9 mouse cellular contexts compared by ENCODE assay signal in genomic region chr7:80849710-80850109, GRCm38 (mm10). TPM values are rescaled to one million over a fixed set of nuclear protein-coding genes. Genes with fewer than 3 reads are reported as not detected.
DNase-seq lines count a peak whose midpoint lies in the region; ATAC-seq and TF ChIP-seq lines count a peak whose summit lies in the region.
"Had no signal": no experiment of that assay in that cellular context is flagged by ENCODE, and none has a peak within 500 bp of the region (broad histone marks: within the 10 kb centered on the region; RNA-seq: fewer than 3 reads in every experiment).

No protein-coding gene starts in this region.

- no peaks in the 10 kb centered on the region for H3K9me3 ChIP-seq in ES-E14 (ENCODE audit: control insufficient read depth, insufficient read depth, low read depth, low read length)
- no peaks in the 10 kb centered on the region for H3K9me3 ChIP-seq in heart, embryonic 10.5 days
- H3K9me3 ChIP-seq in midbrain, embryonic 14.5 days (ENCODE audit: control insufficient read depth, low read length) = no peaks in the 10 kb centered on the region

- no peaks in the 10 kb centered on the region for H3K27me3 ChIP-seq in heart, embryonic 10.5 days (ENCODE audit: insufficient read depth, poor library complexity, severe bottlenecking)
- no peaks in the 10 kb centered on the region for H3K27me3 ChIP-seq in midbrain, embryonic 14.5 days (ENCODE audit: control insufficient read depth, insufficient read depth, low read length)

- no peaks in the 10 kb centered on the region for H3K36me3 ChIP-seq in ES-E14 (ENCODE audit: control insufficient read depth, insufficient read depth, low read length, poor library complexity, severe bottlenecking)
- H3K36me3 ChIP-seq in heart, embryonic 10.5 days = no peaks in the 10 kb centered on the region
- H3K36me3 ChIP-seq in midbrain, embryonic 14.5 days (ENCODE audit: control insufficient read depth, insufficient read depth, low read length) = no peaks in the 10 kb centered on the region

- peak; percentile 31; the same call in 1 of the 2 replicates for ATAC-seq in midbrain, embryonic 14.5 days (ENCODE audit: low FRiP score, low TSS enrichment)

- no peak overlapping the region for H3K27ac ChIP-seq in ES-E14 (ENCODE audit: insufficient read depth, low read depth, low read length, poor library complexity, severe bottlenecking)
- H3K27ac ChIP-seq in heart, embryonic 10.5 days = peak overlapping the region; percentile 71
- no peak overlapping the region for H3K27ac ChIP-seq in midbrain, embryonic 14.5 days (replicated peaks; ENCODE audit: low read depth, low read length)

- no peak overlapping the region for H3K9ac ChIP-seq in ES-E14 (ENCODE audit: insufficient read depth, low read depth, low read length, poor library complexity, severe bottlenecking)
- no peak overlapping the region for H3K9ac ChIP-seq in midbrain, embryonic 14.5 days (replicated peaks; ENCODE audit: low read length)

- peak; percentile 40 for DNase-seq in kidney, adult 18-20 months
- DNase-seq in kidney, adult 11 months = no peak
- no peak for DNase-seq in ES-E14 (ENCODE audit: low read depth, low spot score)
- peak; percentile 34 to 56 for DNase-seq in cerebellum, postnatal 25 days
- peak; percentile 89 for DNase-seq in heart, embryonic 10.5 days (ENCODE audit: low spot score)
- DNase-seq in kidney, postnatal 14 days = peak; percentile 70
- peak; percentile 85 for DNase-seq in midbrain, embryonic 14.5 days
- no peak for DNase-seq in urinary bladder, postnatal 10 days (ENCODE audit: low spot score)

- peaks cover 2% of the 10 kb centered on the region in 2 experiments; a peak in 2 of 4 replicates for H3K4me1 ChIP-seq in ES-E14 (ENCODE audit: control insufficient read depth in 2 of 2, insufficient read depth in 2 of 2, low read length in 2 of 2, poor library complexity in 1 of 2)
- H3K4me1 ChIP-seq in heart, embryonic 10.5 days = peaks cover 5% of the 10 kb centered on the region
- no peaks in the 10 kb centered on the region for H3K4me1 ChIP-seq in midbrain, embryonic 14.5 days (ENCODE audit: control insufficient read depth, insufficient read depth, low read length)

- 24% methylated on average over 4 of the region's 4 CpGs for WGBS in heart, embryonic 10.5 days
- 25% methylated on average over 4 of the region's 4 CpGs for WGBS in midbrain, embryonic 14.5 days

- H3K4me3 ChIP-seq in ES-E14 (ENCODE audit: insufficient read depth in 1 of 2, low read depth in 1 of 2, low read length in 2 of 2, poor library complexity in 1 of 2, severe bottlenecking in 1 of 2) = no peak overlapping the region
- H3K4me3 ChIP-seq in heart, embryonic 10.5 days = no peak overlapping the region
- H3K4me3 ChIP-seq in midbrain, embryonic 14.5 days (replicated peaks; ENCODE audit: low read depth, low read length) = no peak overlapping the region
- H3K4me3 ChIP-seq: erythroblast, embryonic 14.5 days had no signal

- no peak overlapping the region for H3K4me2 ChIP-seq in midbrain, embryonic 14.5 days (ENCODE audit: low read length)

- in situ Hi-C loops in ES-E14 (cut with MboI; ENCODE audit: low sequenced_read_pairs in 2 of 2, unreplicated experiment in 2 of 2) = loop anchor here (10.0 kb wide), 1 partner anchor 115 kb away; no protein-coding TSS in a partner anchor

TF ChIP-seq in ES-E14, 5 proteins besides CTCF, POLR2A, EP300 and RAD21:
- TF ChIP-seq ZNF384 (IDR thresholded peaks at IDR 0.05; ENCODE audit: low read depth, low read length) = no peak
- TF ChIP-seq MAFK (IDR thresholded peaks at IDR 0.05; ENCODE audit: insufficient read depth, low read depth, low read length) = no peak
- no peak for TF ChIP-seq CHD2 (IDR thresholded peaks at IDR 0.05; ENCODE audit: low read depth, low read length)
- peak; percentile 89 for TF ChIP-seq ZC3H11A (IDR thresholded peaks at IDR 0.05; ENCODE audit: borderline replicate concordance, low read depth, low read length)
TF ChIP-seq in ES-E14: peak in this region for 1.

RNA-seq across cellular contexts. Expression of gene Zscan2, which starts 11.0 kb away (rescaled TPM):
- 2.3 and 2.4 TPM in 2 replicates for total RNA-seq in ES-E14 (2012; rRNA removed)
- 2.3 and 2.5 TPM in 2 replicates for polyA plus RNA-seq in heart, embryonic 10.5 days (2016; fragmentation: Nextera tagmentation; extraction: Ambion mirVana)
- polyA plus RNA-seq in midbrain, embryonic 14.5 days (2014; fragmentation: Nextera tagmentation; extraction: Ambion mirVana) = 5.8 and 7.1 TPM in 2 replicates

RNA-seq across cellular contexts. Expression of gene Iqgap1, which starts 23.9 kb away (rescaled TPM):
- 135 and 170 TPM in 2 replicates for total RNA-seq in ES-E14 (2012; rRNA removed)
- polyA plus RNA-seq in heart, embryonic 10.5 days (2016; fragmentation: Nextera tagmentation; extraction: Ambion mirVana) = 37.7 and 39.5 TPM in 2 replicates
- polyA plus RNA-seq in midbrain, embryonic 14.5 days (2014; fragmentation: Nextera tagmentation; extraction: Ambion mirVana) = 14.0 and 22.3 TPM in 2 replicates

RNA-seq across cellular contexts. Expression of gene Wdr73, which starts 51.4 kb away (rescaled TPM):
- total RNA-seq in ES-E14 (2012; rRNA removed) = 38.2 and 41.5 TPM in 2 replicates
- 27.1 and 39.6 TPM in 2 replicates for polyA plus RNA-seq in heart, embryonic 10.5 days (2016; fragmentation: Nextera tagmentation; extraction: Ambion mirVana)
- polyA plus RNA-seq in midbrain, embryonic 14.5 days (2014; fragmentation: Nextera tagmentation; extraction: Ambion mirVana) = 32.8 and 36.1 TPM in 2 replicates

RNA-seq across cellular contexts. Expression of gene Nmb, which starts 55.2 kb away (rescaled TPM):
- 17.4 and 23.2 TPM in 2 replicates for total RNA-seq in ES-E14 (2012; rRNA removed)
- polyA plus RNA-seq in heart, embryonic 10.5 days (2016; fragmentation: Nextera tagmentation; extraction: Ambion mirVana) = 4.9 and 6.5 TPM in 2 replicates
- 8.5 and 9.0 TPM in 2 replicates for polyA plus RNA-seq in midbrain, embryonic 14.5 days (2014; fragmentation: Nextera tagmentation; extraction: Ambion mirVana)
- polyA plus RNA-seq: erythroblast, embryonic 14.5 days had no signal

Comparison
In these comparisons a context has a peak if more than half of its experiments do, and no peak if none do; other contexts are left out.
1. DNase-seq: peak in kidney, adult 18-20 months (single experiment), cerebellum, postnatal 25 days (2 of 2), heart, embryonic 10.5 days (single experiment), kidney, postnatal 14 days (single experiment) and midbrain, embryonic 14.5 days (single experiment); none in kidney, adult 11 months (single experiment), ES-E14 (single experiment) and urinary bladder, postnatal 10 days (single experiment).